Mouse (Mus musculus) heart, adult 11 months (tissue): ENCODE measurements at regions not wholly inside any gene's neighbourhood (a gene's known extent, or its start where the extent isn't known, plus 50 kb on each side); places are given as distances from the start of the nearest gene placed in this dataset.

ENCODE experiments used
- DNase-seq: peaks from one replicate; pipeline ENCODE4 v3.0.0; 2022

DNA sequence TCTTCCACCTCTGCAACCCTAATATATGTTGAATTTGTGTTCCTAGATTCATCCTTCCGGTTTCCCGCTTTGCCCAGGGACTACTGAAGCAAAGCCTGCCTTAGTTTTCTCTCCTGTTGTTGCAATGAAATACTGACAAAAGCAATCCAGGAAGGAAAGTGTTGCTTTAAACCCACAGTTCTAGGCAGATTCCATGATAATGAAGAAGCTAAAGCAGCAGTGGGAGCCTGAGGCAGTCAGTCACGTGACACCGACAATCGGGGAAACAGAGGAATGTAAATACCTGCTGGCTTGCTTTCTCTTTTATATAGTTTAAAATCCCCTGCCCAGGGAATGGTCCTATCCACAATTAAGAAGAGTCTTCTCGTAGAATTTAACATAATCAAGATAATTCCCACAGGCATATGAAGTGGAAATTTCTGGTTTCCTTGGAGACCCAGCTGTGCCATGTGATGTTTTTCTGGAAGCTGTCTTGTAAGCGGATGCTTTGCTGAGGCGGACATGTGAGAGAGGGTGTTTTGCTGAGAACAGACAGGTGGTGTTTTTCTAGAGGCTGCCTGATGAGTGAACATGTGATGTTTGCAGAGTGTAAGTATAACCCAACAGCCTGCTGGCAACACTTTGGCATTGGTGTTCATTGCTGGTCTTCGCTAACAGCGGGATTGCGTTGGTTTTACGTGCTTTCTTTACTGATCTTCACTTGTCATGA lies 398.0 kb downstream of the Prim2 start:
- no peak for DNase-seq

DNA sequence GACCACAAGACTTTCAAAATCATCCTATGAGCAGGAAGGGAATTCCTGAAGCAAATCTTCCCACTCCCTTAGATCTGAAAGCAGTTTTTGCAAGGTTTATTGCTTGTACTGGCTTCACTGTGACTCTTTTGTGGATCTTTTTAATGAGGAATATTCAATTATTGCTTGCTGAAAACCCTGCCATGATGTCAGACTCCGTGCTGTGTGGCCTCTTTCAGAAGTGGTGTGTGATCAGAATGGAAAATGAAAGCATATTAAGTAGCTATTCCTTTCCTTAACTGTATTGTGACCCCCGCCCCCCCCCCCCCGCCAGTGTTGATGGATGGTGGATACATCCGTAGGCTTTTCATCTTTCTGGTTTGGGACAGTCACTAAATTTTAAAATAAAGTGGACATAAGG lies 400.4 kb downstream of the Prim2 start:
- no peak for DNase-seq

DNA sequence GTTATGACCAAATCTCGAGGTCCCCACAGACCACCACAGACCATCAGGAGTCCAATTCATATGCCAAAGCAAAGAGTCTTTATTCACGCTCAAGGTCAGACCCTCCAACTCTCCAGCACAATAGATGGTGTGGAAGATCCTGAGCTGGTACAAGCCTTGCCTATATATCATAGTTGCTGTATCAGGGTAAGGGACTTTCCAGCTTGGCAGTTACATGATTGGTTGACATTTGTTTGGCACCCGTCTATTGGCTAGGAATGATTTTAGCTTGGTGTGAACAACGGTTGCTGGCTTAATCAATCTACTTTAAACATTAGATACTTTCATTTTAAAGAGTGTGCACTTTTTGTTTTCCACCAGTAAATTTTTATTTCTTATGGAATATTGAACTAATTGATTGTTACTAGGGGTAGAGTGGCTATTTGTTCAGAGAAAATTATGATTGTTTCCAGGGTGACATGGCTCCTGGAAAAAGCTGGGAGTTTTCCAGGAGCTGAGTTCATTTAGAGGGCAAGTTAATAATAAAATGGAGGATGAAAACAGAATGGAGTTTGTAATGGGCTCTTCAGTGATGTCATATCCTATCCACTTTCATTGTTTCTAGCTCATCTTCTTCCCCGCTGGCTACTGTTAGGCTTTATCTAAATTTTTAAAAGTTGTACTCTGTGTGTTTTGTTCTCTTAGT lies 403.7 kb downstream of the Prim2 start:
- DNase-seq = peak; percentile 90

DNA sequence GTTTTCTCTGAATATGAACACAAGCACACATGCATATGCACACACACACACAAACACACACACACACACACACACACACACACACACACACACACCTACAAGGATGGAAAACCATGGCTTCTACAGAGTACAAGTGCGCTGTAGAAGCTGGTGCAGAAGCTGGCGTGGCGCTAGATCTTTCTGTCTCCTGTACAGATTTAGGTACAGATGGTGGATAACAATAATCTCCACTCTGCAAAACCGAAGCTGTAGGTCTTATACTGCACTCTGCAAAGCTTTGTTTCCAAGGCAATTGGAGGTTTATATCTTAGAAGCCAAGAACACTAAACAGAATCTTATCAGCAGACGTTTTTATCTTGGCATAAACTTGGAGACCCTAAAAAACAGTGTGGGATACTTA lies 420.1 kb downstream of the Prim2 start:
- DNase-seq = no peak

DNA sequence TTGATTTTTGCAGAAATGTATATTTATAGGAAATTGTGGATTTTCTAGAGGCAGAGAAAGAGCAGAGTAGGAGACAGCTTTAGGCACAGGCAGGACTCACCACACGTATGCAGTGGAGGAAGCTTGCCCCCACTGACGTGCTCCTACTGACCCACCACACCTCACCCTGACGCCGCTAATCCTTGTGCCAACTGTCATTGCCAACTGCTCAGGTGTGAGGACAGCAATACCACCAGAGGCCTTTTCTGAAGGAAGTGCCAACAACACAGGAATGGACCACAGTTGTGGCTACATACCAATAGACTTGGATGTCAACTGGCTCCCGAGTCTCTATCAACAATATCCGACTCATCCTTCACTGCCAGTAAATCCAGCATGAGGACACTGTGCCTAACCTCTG lies 422.5 kb downstream of the Prim2 start:
- peak; percentile 31 for DNase-seq

DNA sequence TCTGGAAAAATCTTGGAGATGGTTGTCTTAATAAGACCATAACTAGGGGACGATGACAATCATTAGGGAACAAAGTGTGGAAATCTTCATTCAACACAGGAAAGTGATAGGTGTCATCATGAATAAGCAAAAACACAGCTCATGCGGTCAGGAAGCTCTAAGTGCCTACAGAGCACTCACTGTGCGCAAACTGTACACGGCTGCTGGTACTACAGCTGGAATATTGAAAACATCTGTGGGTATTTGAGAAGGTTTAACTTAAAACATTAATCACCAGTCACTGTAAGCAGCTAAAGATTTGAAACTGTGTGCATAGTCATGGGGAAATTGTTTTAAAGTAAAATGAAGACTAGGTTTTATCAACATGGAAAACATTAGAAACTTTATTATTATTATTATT lies 424.4 kb downstream of the Prim2 start:
- no peak for DNase-seq

DNA sequence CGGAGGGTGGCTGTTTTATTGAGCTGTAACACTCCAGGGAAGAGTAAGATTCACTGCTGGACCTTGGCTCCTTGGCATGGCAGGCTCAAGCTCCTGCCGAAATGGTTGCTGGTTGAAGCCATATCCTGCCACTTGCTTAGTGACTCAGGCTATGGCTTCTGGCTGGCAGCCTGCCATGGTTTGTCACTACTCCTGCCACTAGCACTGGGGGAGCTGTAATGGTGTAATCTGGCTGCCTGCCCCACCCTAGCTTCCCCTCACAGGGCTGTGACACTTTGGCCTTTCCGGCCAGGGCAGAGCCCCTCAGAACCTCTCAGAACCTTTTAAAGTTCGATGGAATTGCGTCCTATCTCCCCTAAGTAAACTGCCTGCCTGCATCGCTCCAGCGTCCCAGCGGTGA lies 424.9 kb downstream of the Prim2 start:
- peak; percentile 72 for DNase-seq

DNA sequence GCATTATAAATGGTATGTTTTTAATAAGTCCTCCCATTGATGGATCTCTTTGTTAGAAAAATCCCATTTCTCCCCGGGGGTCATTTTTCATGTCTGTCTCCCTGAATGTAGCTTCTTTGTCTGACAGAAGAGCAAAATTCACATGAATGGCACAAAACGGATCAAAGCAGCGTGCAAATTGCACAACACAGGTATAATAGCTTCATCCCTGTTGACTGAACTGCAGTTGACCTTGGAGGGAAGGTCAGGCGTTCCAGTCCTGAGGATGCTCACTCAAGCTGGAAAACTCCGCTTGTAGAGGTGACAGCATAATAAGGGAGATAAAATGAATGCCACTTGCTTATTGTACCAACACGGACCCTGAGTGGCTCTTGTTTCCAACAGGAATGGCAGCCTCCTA lies 446.6 kb downstream of the Prim2 start:
- DNase-seq = no peak

DNA sequence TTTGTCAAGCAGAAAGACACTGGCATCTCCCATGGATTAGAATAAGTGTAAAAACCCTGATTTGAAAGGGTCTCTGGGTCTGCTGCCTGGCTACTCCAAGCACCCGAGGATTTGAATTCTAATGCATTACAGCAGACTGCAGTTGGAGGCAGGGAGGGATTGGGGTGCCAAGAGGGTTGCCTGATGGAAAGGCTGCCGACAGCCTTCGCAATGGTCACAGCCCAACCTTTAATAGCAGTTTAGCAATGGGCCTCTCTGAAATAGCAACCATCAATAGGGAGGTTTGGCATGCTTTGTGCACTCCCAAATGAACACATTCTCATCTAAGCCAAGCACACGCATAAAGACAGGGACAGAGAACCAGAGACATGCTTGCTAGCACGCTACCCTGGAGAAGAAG lies 454.8 kb downstream of the Prim2 start:
- no peak for DNase-seq

DNA sequence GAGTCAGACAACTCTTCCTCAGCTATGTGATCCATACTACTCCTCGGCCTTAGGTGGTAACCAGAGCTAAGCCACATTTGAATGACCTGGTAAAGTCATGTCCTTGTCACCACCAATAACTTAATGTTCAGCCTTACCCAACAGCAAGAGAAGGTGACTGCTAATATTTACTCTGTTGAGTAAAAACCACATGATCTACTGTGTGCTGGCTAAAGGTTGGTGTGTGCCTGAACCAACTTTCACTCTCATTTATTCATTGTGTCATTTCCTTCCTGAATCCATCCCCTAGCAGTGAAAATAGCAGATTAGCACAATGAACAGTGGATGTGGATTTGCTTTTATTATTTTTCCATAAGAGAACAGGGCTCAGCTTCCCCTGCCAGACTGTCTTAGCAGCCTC lies 455.2 kb downstream of the Prim2 start:
- no peak for DNase-seq

DNA sequence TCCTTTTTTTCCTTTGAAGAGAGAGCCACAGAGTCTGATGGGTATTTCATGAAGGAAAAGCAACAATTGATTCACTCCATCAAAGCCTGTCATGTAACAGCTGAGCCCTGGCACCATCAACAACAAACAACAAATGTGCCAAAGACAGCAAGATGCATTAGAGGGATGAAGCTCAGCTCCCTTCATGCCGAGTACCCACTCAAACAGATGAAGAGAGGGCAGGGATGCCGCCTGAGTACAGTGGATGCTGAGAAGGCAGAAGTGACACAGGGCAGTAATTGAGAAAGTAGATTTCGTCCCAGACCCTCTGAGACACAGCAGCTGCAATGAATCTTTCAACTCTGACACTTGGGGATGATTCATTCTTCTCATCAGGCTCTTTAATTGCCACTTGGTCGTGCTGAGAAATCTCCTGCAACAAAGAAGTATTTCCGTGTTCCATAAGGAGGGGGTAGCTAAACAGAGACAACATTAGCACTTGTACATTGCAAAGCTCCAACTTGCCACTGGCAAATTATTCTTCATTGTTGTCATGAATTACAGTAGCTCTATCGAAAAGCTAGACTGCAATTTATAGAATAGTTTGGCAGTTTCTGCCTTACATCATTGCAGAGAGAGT lies 467.9 kb downstream of the Prim2 start:
- DNase-seq = no peak

DNA sequence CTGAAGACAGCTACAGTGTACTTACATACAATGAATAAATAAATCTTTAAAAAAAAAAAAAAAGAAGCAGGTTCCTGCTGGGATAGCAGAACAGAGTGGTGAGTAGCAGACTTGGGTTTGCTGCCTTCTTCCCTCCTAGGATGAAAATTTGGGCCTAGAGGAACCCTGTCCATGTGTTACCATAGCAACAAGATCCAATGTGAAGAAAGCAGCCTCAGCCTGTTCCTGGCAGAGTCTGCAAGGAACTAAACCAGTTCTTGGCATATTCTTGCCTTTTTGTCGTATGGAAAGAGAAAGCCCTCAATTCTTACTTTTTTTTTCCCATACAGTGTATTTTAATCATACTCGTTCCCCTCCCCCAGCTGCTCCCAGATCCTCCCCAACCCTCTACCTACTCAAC lies 474.5 kb downstream of the Prim2 start:
- no peak for DNase-seq

DNA sequence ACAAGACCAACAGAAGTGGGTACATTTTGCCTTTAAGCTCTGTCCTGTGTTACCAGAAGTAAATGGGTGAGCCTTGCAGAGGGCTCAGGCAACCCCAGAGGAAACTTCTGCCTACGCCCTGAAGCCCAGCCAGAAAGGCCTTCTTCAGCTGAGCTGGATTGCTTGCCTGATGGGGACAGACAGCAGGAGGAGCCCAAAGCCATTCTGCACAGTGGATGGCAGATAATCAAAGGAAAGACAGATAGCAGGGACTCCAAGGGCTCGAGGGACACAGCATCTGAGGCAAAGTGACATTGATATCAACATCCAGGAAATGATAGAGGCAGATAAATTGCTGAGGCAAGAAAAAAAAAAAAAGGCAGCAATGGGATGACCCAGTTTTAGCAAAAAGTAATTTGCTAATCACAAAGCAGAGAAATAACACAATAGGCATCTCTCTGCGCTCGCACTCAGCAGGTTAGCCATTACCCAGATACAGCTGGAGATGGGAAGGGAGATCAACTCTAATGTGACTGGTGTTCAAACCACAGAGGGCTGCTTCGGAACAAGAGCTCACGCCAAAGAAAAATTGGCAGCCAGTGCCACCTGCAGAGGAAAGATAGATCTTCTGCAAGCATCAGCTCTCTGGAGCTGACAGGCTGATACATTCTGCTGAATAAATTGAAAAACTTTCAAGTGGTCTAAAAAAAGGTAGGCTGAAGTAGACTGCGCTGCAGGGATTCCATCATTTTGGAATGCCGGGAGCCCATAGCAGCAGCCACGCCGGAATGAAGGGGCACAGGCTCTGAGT lies 494.8 kb downstream of the Prim2 start:
- peak; percentile 80 for DNase-seq

DNA sequence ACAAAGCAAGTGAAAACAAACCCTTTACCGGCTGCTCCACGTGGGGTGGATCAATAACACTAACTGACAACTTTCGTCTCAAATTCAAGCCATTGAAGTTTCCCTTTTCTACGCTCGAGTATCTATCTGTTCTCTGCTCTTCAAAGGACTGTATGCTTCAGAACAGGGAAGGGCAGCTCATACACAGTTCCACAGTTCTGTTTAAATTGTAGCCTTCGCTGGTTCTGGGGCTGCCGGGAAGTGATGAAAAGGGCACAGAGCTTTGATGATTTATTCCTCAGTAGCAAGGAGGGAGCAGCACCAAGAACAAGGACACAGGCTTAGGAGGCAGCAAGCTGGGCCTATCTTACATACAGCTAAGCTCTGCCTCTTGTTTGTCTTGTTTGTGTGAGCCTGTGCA lies 532.6 kb downstream of the Prim2 start:
- no peak for DNase-seq

DNA sequence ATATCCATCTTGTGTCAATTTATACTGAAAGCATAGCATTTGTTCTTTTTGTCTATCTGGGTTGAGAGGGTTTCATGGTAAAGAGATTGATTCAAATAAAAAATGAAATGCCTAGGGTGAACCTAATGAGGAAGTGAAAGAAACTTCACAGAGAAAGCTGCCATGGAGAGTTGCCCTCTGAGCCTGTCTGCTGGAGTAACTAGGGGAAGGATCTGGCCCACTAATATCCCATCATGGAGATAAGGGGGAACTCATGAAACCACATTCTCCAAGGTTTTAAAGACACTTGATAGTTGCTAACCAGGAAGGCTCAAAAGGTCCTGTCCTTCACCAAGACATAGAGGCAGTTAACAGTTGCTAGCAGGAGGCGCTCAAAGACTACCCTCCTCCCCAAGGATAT lies 539.2 kb downstream of the Prim2 start:
- no peak for DNase-seq

DNA sequence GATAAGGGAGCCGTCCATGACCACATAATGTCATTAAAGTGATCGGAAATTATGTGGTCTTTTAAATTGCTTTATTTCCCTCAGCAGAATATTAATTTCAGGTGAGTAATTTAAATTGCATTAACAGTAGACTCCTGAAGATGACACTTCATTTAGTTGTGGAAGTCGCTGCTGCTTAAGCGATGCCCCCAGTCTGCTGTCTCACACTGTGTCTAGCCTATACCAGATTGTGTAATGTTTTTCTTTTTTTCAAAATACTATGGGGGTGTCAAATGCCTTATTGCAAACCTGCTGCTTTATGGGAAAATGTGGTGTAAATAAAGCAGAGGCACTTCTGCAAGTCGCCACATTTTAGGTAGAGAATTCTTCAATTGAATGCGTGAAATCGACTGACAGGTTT lies 544.5 kb downstream of the Prim2 start:
- DNase-seq = no peak

DNA sequence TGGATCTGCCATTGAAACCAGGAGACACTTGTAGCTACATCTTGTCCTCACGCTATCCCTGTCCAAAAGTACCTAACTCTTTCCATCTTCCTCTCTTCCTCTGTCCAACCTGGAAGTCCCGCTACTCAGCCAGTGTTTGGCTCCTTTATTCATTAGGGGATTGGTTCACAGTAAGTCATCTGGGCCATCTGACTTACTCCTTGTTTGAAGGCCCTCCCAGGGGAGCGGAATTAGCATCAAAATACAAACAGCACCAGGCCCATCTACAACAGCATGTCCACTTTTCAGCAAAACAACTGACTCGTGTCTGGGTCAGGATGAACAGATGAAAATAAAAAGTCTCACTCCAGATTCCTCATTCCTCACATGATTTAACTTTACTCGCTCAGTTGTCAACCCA lies 559.2 kb upstream of the Gm5415 start:
- no peak for DNase-seq

DNA sequence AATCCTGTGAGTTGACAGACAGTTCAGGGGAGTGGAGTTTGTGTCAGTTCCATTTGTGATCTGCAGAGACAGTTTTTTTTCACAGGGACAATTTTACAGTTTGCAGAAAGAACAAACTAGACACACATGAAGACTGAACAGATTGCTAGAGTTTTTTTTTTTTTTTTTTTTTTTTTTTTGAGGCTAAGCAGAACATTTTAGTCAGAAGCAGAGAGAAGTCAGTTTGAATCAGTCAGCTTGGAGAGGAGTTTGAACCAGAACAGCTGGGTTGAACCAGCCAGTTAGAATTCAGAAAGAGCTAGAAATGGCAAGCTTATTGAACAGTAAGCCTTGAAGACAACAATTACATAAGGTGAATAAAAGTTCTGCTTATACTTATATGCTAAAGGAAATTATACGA lies 557.2 kb upstream of the Gm5415 start:
- no peak for DNase-seq

DNA sequence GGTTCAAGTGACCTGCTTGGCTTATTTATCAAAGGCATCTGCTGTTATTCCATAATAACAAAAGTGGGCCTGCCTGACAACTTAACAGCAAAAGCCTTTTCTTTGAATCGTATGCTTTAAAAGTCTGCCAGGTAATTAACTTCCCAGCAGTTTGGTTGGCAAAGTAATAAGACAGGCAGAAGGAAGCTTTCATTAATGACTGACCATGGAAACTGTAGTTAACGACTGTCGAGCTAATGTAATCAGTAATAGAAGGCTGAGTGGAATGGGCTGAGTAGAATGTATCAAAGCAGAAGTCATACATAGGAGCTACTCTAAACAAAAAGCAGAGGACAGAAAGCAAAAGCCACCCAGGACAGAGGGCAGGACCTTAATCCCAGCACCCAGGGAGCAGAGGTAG lies 551.0 kb upstream of the Gm5415 start:
- no peak for DNase-seq

DNA sequence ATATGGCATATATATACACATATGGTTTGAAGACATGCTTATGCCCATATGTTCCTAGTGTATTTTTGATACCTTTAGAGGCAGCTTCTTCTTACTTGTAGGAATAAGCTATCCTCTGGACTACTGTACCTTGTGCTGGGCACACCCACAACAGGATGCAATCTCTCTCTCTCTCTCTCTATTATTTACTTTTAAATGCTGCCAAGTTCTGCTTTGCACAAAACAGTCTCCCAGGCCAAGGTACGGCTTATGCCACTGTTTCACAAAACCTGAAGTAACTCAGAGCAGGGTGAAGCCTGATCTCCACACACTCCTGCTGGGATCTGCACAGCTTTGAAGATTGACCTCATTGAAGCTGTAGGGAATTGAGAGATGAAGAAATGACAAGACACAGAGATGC lies 549.8 kb upstream of the Gm5415 start:
- no peak for DNase-seq

DNA sequence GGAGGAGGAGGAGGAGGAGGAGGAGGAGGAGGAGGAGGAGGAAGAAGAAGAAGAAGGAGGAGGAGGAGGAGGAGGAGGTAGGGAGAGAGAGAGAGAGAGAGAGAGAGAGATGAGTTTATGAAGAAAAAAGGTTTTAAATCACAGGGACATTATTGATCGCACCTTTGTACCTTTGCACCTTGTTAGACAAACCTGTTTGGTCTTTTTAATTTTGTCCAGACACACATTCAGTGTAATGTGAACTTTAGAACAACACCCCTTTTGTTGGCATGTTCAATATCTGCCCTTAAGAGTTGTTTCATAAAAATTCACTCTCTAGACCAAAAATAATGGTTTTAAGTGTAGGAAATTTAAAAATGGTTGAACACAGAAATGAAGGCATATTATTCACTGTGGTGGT lies 527.5 kb upstream of the Gm5415 start:
- DNase-seq = no peak

DNA sequence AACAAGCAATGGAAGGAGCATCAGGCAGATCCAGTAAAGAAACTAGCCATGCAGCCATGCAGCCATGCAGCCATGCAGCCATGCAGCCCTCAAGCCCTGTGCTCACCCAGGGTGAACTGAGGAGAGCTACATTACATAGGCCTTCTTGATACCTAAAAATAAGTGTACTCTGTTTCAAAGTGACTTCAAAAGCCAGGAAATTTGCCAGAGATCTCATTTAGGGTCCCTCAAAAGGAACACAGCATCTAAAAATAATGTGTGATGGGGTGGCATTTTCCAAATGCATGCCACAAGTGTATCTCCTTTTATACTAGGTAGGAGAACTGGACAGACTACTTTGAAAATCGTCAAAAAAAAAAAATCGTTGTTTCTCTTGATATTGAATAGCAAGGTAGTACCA lies 510.9 kb upstream of the Gm5415 start:
- DNase-seq = peak; percentile 89

DNA sequence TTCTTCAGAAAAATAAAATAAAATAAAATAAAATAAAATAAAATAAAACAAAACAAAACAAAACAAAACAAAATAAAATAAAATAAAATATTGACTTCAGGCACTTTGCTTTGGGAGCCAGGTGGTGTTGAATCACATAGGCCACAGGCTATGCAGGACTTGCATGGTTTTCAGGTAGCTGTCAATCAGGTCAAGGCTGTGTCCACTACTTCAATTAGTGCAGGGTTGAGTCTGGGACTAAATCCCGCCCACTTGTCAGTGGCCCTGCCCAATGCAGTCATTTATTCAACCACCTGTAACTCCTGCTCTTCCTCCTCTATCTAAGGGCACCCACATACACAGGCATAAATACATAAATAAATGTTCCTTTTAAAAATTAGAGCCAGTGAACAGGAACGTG lies 497.3 kb upstream of the Gm5415 start:
- DNase-seq = no peak

DNA sequence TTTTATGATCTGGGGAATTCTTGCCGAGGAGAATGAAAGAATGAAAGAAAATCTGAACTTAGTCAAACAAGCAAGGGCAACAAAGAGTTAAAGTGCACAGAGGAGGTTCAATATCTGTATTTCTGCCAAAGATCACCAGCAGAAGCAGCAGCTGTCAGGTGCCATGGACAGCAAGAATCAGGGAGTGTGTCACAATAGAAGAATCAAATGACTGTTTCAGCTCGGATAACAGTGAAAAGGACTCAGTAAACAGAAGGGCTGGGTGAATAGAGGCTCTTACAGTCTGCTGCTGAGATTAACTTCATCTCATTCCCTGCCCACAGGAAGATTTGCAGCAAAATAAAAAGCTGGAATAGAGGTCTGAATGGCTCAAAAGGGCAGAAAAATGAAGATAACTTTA lies 495.3 kb upstream of the Gm5415 start:
- DNase-seq = no peak
